Mouse (Mus musculus) intestine, embryonic 14.5 days (tissue): ENCODE measurements at regions not wholly inside any gene's neighbourhood (a gene's known extent, or its start where the extent isn't known, plus 50 kb on each side); places are given as distances from the start of the nearest gene placed in this dataset.
A peak's percentile ranks its signal among the peaks of the same experiment; 100 is the strongest.

Source experiments
- ATAC-seq: fragments of 200-750 bp; cut with Nextera tagmentation; replicated peaks from 2 replicates; pipeline ENCODE4 v1.8.0; 2017; ENCODE audit warnings: low read depth, moderate number of reproducible peaks, moderate TSS enrichment, moderate library complexity; ENCODE audit not compliant: low FRiP score, low TSS enrichment
- DNase-seq: peaks from one replicate; pipeline ENCODE4 v3.0.0-alpha.2; 2018; ENCODE audit warnings: low spot score
- H3K27ac ChIP-seq: fragments of 300-500 bp; sonication (generic); 2 replicates; pipeline ENCODE4 v1.5.1; 2014; ENCODE audit warnings: low read depth, mild to moderate bottlenecking, control low read depth
- H3K27me3 ChIP-seq: fragments of 300-500 bp; sonication (generic); replicated peaks from 2 replicates; pipeline ENCODE4 v1.6.1; 2014; ENCODE audit warnings: low read length, control low read depth; ENCODE audit not compliant: control insufficient read depth, insufficient read depth
- H3K36me3 ChIP-seq: fragments of 300-500 bp; sonication (generic); 2 replicates; pipeline ENCODE4 v1.6.1; 2014; ENCODE audit warnings: low read length, control low read depth; ENCODE audit not compliant: control insufficient read depth, insufficient read depth
- H3K4me1 ChIP-seq: fragments of 300-500 bp; sonication (generic); replicated peaks from 2 replicates; pipeline ENCODE4 v1.6.1; 2014; ENCODE audit warnings: low read length, control low read depth, mixed read lengths; ENCODE audit not compliant: control insufficient read depth, insufficient read depth
- H3K4me2 ChIP-seq: fragments of 300-500 bp; sonication (generic); 2 replicates; pipeline ENCODE4 v1.6.1; 2014; ENCODE audit warnings: low read length
- H3K4me3 ChIP-seq: fragments of 300-500 bp; sonication (generic); 2 replicates; pipeline ENCODE4 v1.5.1; 2014; ENCODE audit warnings: low read depth, low read length, control low read depth, mixed read lengths
- H3K9ac ChIP-seq: fragments of 300-500 bp; sonication (generic); 2 replicates; pipeline ENCODE4 v1.6.1; 2014; ENCODE audit warnings: mild to moderate bottlenecking, low read length
- H3K9me3 ChIP-seq: fragments of 300-500 bp; sonication (generic); 2 replicates; pipeline ENCODE4 v1.6.1; 2016; ENCODE audit warnings: low read length, control low read depth; ENCODE audit not compliant: control insufficient read depth
- WGBS: fragments of 180-500 bp; shearing (Covaris S2); extraction: QIAGEN DNeasy Blood & Tissue Kit; methylation state at CpG from one replicate; pipeline ENCODE4 v1.1.7; 2014; 5-methylcytosine and 5-hydroxymethylcytosine counted together

- no peak overlapping the region for H3K4me3 ChIP-seq
- no peak overlapping the region for H3K9ac ChIP-seq
- 69% methylated on average over 3 of the region's 3 CpGs for WGBS
- no peaks in the 10 kb centered on the region for H3K36me3 ChIP-seq
- H3K9me3 ChIP-seq = no peaks in the 10 kb centered on the region
- no peak overlapping the region for H3K4me2 ChIP-seq
- H3K27ac ChIP-seq = no peak overlapping the region
- ATAC-seq (peak; percentile 83), DNase-seq (no peak)
- no peaks in the 10 kb centered on the region for H3K27me3 ChIP-seq
- no peaks in the 10 kb centered on the region for H3K4me1 ChIP-seq
These were observed 1262.3 kb upstream of the Cdh8 start for GRCm38 (mm10) chr8:100678580-100678979.
